Mouse (Mus musculus) spleen, adult 2 months (tissue): ENCODE results near the gene Ccdc13. TPM values are rescaled to one million over a fixed set of nuclear protein-coding genes. Genes with fewer than 3 reads are reported as not detected.

Source experiments
- DNase-seq, 2 experiments: peaks; one replicate each; pipeline versions ENCODE4 v3.0.0 to v3.0.0-alpha.2; 2012 to 2021; ENCODE audit warnings: low spot score in 2 of 2, low read depth in 1 of 2
- H3K27ac ChIP-seq: fragments of 200-500 bp; 2 replicates; pipeline ENCODE4 v1.5.1; 2012; ENCODE audit warnings: low read length, inconsistent platforms; ENCODE audit not compliant: insufficient read depth
- H3K27me3 ChIP-seq: fragments of 200-500 bp; 2 replicates; pipeline ENCODE4 v1.6.1; 2012; ENCODE audit warnings: mild to moderate bottlenecking, moderate library complexity, low read length, inconsistent platforms; ENCODE audit not compliant: control insufficient read depth, insufficient read depth
- H3K36me3 ChIP-seq: fragments of 200-500 bp; 2 replicates; pipeline ENCODE4 v1.6.1; 2012; ENCODE audit warnings: mild to moderate bottlenecking, low read length, inconsistent platforms; ENCODE audit not compliant: control insufficient read depth, insufficient read depth
- H3K4me1 ChIP-seq: fragments of 200-500 bp; 2 replicates; pipeline ENCODE4 v1.6.1; 2011; ENCODE audit warnings: inconsistent platforms; ENCODE audit not compliant: control insufficient read depth, insufficient read depth, insufficient read length
- H3K4me3 ChIP-seq: fragments of 200-500 bp; 2 replicates; pipeline ENCODE4 v1.5.1; 2011; ENCODE audit warnings: mild to moderate bottlenecking, inconsistent platforms; ENCODE audit not compliant: insufficient read depth, insufficient read length; ENCODE audit errors: extremely low read depth
- CTCF ChIP-seq: fragments of 200-500 bp; IDR thresholded peaks from 2 replicates; pipeline ENCODE4 v1.5.1; 2011; ENCODE audit warnings: mild to moderate bottlenecking, inconsistent platforms; ENCODE audit not compliant: insufficient read depth, insufficient read length, insufficient replicate concordance; ENCODE audit errors: extremely low read depth
- POLR2A ChIP-seq: fragments of 200-500 bp; IDR thresholded peaks from 2 replicates; pipeline ENCODE4 v1.6.1; 2011; ENCODE audit warnings: low read depth, low read length, inconsistent platforms
- WGBS: fragments of 180-500 bp; shearing (Covaris S2); methylation state at CpG from one replicate; pipeline ENCODE4 v1.1.7; 2018; 5-methylcytosine and 5-hydroxymethylcytosine counted together
- polyA plus RNA-seq: library from polyadenylated mRNA; depleted of rRNA; stranded (reverse); fragments of >200 nt; gene quantifications from 2 replicates; pipeline ENCODE4 v1.2.3, GENCODE M21; 2012

Ccdc13 gene
- polyA plus RNA-seq, 1 experiment: not detected

DNA sequence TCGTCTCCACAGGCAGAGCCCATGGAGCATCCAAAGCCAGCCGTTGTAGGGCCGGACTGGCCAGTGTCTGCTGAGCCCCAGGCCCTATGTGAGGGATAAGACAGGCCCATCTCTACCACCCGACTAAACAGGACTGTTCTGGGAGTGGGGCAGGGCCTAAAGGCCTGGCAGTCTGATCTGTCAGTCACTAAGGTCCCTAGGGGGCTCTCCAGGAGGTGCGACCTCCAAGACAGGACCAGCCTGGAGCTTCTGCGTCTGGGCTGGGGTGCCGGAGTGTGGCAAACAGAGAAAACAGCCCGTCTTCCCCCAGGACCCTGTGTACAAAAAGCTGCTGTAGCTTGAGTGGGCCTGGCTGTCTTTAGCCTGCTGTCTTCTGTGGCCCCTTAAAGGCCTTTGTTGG lies 77.5 kb downstream of the Ccdc13 start:
- 77% methylated on average over 8 of the region's 8 CpGs for WGBS
- DNase-seq: no peak
- Histone ChIP-seq H3K27me3 (peaks cover 19% of the 10 kb centered on the region), H3K4me3 (no peak overlapping the region), H3K27ac (no peak overlapping the region), H3K4me1 (peaks cover 12% of the 10 kb centered on the region), H3K36me3 (no peaks in the 10 kb centered on the region)
- TF ChIP-seq CTCF (no peak), POLR2A (no peak)

DNA sequence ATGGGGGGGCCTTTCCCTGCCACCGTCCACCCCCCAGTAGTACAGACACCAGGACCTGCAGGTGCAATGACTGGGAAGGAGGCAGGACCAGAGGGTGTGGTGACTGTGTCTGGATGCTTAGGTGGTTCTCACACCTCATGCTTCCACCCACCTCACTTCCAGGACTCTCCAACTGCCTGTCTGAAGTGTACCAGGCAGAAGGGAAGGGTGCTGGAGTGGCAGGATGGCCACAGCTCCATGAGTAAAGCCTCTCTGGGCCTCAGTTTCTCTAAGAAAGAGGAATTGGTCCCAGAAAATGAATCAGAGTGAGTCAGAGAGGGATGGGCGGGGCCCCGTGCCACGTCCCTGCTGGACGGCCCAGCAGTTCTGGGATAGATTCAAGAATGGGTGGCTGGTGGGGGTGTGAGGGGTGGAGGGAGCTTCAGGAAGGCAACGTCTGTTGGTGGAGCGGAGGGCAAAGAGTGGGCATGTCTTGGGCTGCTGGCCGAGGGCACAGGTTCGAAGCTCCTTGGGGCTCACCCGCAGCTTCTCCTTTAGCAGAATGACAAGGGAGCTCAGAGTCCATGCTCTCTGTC lies 78.1 kb downstream of the Ccdc13 start:
- H3K27ac ChIP-seq: no peak overlapping the region
- H3K4me3 ChIP-seq: no peak overlapping the region
- 68% methylated on average over 10 of the region's 10 CpGs for WGBS
- TF ChIP-seq POLR2A (no peak), CTCF (no peak)
- peaks cover 19% of the 10 kb centered on the region for H3K27me3 ChIP-seq
- H3K4me1 ChIP-seq: peaks cover 12% of the 10 kb centered on the region
- H3K36me3 ChIP-seq: peaks cover 1% of the 10 kb centered on the region; the same call in 1 of the 2 replicates
- DNase-seq: no peak

DNA sequence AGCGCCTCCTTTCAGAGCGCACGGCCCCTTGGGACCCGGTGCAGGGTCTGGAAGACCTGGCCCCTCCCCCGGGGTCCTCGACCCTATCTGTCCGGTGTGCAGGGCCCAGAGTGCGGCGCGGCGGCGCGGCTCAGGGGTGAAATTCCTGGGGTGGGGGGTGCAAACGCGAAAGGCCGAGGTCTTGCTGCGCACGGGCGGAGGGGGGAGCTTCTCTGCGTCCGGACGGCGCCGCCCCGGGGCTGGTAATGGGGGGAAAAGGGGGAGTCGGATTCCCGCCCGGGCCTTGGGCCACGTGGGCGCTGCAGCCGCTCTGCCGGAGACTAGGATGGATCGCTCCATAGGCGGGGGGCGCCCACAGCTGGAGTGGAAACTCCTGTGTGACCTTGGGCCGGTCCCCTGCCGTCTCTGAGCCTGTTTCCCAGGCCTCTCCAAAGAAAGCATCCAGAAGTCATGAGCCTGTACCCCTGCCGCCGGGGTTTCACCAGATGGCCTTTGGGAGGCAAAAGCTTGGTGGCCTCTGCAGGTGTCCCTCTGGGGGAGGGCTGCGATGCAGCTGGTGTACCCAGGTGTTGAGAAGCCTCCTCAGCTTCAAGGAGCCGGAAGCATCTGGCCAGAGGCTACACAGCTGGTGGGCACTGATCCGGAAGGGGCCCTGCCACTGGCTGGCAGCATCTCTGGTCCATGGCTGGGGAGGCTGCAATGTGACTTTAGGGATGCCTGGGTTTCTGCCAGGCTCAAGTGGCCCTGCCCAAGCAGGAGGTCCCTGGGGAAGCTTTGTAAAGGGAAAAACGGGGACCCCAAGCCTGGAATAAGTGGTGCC lies 78.8 kb downstream of the Ccdc13 start:
- Histone ChIP-seq H3K27me3 (peaks cover 19% of the 10 kb centered on the region), H3K36me3 (peaks cover 7% of the 10 kb centered on the region), H3K4me3 (peak overlapping the region; percentile 42; the same call in 1 of the 2 replicates), H3K4me1 (peaks cover 12% of the 10 kb centered on the region), H3K27ac (no peak overlapping the region)
- WGBS: 3% methylated on average over 43 of the region's 43 CpGs
- no peak for TF ChIP-seq POLR2A
- TF ChIP-seq CTCF: no peak
- DNase-seq: no peak

DNA sequence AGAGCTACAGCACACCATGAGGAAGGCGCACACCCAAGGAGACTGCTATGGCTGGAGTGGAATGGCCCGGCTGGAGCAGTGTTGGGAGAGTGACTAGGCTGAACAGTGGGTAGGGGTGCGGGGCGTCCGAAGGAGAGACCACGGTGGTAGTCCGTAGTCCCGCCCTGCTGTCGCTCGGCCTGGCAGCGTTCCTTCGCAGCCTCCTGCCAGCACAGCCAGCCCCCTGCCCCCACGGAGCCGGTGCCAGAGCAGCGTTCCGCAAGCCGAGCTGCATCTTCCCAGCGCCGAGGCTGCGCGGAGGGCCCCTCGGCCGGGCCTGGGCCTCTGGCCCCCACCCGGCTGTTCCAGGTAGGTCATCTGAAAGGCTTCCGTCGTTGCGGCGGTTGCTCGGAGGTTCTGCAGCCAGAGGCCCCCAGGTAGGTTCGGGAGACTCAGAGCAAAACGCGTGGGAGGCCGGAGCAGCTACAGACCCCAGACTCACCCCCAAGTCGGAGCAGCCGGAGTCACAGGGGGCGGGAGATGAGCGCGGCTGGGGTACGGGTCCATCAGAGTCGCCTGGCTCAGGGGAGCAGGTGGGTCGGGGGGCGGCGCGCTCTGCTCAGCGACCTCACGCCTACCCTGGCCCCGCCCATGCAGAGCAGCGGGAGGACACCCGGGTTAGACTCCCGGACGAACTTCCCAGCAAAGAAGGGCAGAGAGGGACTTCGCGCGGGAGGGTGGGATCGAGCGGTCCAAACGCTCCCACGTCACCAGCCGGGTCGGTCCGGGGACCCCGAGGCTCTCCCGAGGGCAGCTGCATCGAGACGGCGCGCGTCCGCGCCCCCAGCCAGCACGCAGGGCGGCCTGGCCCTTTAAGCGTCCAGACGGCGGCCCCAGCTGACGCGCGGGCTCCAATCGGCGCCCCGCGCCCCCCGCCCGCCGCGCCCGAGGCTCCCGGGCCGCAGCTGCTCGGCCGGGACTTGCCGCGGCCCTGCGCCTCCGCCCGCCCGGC lies 79.9 kb downstream of the Ccdc13 start, which contains the start of gene Zfp651:
TSS of gene Zfp651 (plus strand) at position 240 of the 991 bp plus-strand sequence.
- TF ChIP-seq CTCF (no peak), POLR2A (no peak)

DNA sequence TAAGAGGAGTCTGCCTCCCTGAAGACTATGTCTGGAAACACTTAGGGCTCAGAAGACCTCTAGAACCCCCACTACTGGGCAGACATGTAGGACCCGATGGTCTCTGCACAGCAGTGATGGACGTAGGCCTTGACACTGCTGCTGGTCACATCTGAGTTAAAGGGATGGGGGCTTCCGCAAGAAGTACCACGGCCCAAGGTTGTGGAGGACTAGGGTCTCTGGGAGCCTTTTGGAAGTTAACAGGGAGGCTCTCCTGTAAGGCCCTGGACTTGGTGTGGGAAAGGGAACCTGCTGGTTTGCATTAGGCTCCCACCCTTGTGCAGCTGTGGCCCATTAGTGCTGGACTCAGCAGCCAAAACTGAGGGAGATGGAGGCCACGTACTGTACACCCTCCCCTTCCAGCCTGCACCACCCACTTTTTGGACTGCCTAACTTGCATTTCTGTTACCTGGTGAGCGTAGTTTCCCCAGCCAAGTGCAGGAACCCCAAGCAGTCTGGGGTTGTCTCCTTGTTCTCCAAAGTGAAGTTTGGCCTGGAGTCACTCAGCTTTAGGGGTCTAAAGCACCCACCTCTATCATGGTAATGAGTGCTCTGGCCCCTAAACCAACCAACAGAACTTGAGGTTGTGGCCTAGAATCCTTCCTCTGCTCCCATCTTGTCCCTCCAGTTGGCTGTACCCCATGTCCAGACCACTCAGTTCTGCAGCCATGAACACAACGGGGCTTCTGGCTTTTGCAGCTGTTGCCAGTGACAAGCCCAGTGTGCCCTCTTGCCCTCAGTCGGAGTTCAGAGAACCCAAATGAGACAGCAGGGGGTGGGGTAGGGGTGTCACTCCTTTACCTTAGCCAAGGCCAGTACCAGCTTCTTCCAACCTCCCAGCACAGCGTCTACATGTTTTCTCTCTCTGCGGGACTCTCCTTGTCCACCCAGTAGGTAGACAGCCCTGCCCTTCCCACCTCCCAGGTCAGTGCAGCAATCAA lies 81.1 kb downstream of the Ccdc13 start:
- peaks cover 12% of the 10 kb centered on the region for H3K4me1 ChIP-seq
- DNase-seq: no peak
- H3K27ac ChIP-seq: no peak overlapping the region
- peaks cover 19% of the 10 kb centered on the region for H3K27me3 ChIP-seq
- no peak overlapping the region for H3K4me3 ChIP-seq
- 65% methylated on average over 10 of the region's 10 CpGs for WGBS
- no peak for TF ChIP-seq CTCF
- H3K36me3 ChIP-seq: peaks cover 18% of the 10 kb centered on the region

More for the DNA sequence above, 79.9 kb downstream of the Ccdc13 start, which contains the start of gene Zfp651:
- Histone ChIP-seq H3K36me3 (peaks cover 16% of the 10 kb centered on the region), H3K27me3 (peaks cover 19% of the 10 kb centered on the region), H3K4me1 (peaks cover 12% of the 10 kb centered on the region), H3K27ac (no peak within 1 kb of the TSS), H3K4me3 (peak within 1 kb of the TSS; percentile 50; the same call in 1 of the 2 replicates)
- no peak for DNase-seq
- WGBS: 2% methylated on average over 92 of the region's 97 CpGs

DNA sequence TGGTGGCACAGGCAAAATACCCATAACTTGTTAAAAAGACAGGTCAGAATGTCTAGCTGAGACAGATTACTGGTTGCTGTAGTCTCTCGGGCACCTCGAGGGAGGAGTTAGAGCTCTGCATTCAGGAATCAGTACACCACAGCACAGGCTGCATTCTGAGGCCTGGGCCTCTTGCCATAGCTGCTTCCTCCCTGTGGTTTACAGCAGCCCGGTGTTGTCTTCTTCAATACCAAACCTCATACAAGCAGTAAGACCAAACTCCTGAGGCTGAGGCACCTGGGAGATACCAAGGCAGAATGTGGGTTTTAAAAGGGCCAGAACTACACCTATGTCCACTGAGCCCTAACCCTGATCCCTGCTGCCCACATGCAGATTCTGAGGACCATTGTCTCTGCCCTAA lies 81.8 kb downstream of the Ccdc13 start:
- no peak overlapping the region for H3K4me3 ChIP-seq
- TF ChIP-seq CTCF (no peak), POLR2A (no peak)
- DNase-seq: no peak
- H3K27me3 ChIP-seq: peaks cover 19% of the 10 kb centered on the region
- peaks cover 12% of the 10 kb centered on the region for H3K4me1 ChIP-seq
- 14% methylated on average over 3 of the region's 3 CpGs for WGBS
- no peak overlapping the region for H3K27ac ChIP-seq
- peaks cover 22% of the 10 kb centered on the region for H3K36me3 ChIP-seq
